ENCODE assay signal across 23 mouse cellular contexts in the genomic region with DNA sequence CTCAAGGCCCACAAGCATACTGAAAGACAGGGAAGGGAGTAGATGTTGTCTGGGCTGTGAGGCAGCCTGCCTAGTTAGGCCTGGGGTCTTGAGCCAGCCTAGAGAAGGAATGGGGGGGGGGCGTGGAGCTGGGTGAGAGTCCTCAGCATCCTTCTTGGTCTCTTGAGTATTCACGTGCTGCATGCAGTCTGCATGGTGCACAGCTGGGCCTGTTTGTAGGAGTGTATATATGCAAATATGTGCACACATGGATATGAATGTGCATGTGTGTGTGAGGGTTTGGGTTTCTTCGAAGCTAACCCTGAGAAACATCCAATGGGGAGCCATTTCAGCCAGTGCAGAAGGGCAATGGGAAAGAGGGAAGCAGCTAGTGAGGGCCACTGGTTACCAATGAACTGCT. TPM values are rescaled to one million over a fixed set of nuclear protein-coding genes. Genes with fewer than 3 reads are reported as not detected.
"Had no signal": no experiment of that assay in that cellular context is flagged by ENCODE, and none has a peak within 500 bp of the region (broad histone marks: within the 10 kb centered on the region; RNA-seq: fewer than 3 reads in every experiment).

No protein-coding gene starts in this region.

- H3K9ac ChIP-seq: intestine, embryonic 15.5 days; kidney, embryonic 15.5 days; liver, embryonic 14.5 days; lung, embryonic 15.5 days; neural tube, embryonic 12.5 days had no signal

- H3K27ac ChIP-seq: intestine, embryonic 15.5 days; kidney, embryonic 15.5 days; left cerebral cortex, adult 2 months; liver, embryonic 14.5 days; lung, embryonic 15.5 days; neural tube, embryonic 12.5 days had no signal

- H3K4me2 ChIP-seq: intestine, embryonic 15.5 days; kidney, embryonic 15.5 days; lung, embryonic 15.5 days; neural tube, embryonic 12.5 days had no signal

- H3K4me1 ChIP-seq: intestine, embryonic 15.5 days; lung, embryonic 15.5 days had no signal

- H3K4me3 ChIP-seq: intestine, embryonic 15.5 days; kidney, embryonic 15.5 days; left cerebral cortex, adult 2 months; lung, embryonic 15.5 days; neural tube, embryonic 12.5 days had no signal

- ATAC-seq: intestine, embryonic 15.5 days had no signal

- DNase-seq: kidney, adult 11 months; kidney, adult 8-10 months; kidney, postnatal 10 days; kidney, postnatal 36 days; layer of hippocampus, postnatal 36 days; lung, adult 18-20 months; lung, postnatal 10 days; lung, postnatal 36 days; right cerebral cortex, adult 18-20 months; right cerebral cortex, postnatal 25 days; spleen, adult 18-20 months; thymus, adult 18-20 months; thymus, postnatal 36 days had no signal

- H3K27me3 ChIP-seq: neural tube, embryonic 12.5 days had no signal

- H3K36me3 ChIP-seq: intestine, embryonic 15.5 days; kidney, embryonic 15.5 days; lung, embryonic 15.5 days; neural tube, embryonic 12.5 days had no signal

- H3K9me3 ChIP-seq: intestine, embryonic 15.5 days; kidney, embryonic 15.5 days; lung, embryonic 15.5 days; neural tube, embryonic 12.5 days had no signal

RNA-seq across cellular contexts. Expression of gene Syndig1l, which starts 22.6 kb away (rescaled TPM):
- polyA plus RNA-seq: limb, embryonic 11.5 days; liver, adult 2 months; lung, embryonic 15.5 days had no signal

RNA-seq across cellular contexts. Expression of gene Vrtn, which starts 35.2 kb away (rescaled TPM):
- polyA plus RNA-seq: intestine, embryonic 15.5 days; kidney, embryonic 15.5 days; limb, embryonic 11.5 days; liver, adult 2 months; liver, embryonic 14.5 days; neural tube, embryonic 12.5 days; stomach, embryonic 16.5 days; urinary bladder, adult 2 months had no signal
